Mouse (Mus musculus): Measurements from ENCODE around the gene Atg9b. TPM values are rescaled to one million over a fixed set of nuclear protein-coding genes. Genes with fewer than 3 reads are reported as not detected.

The Atg9b gene
- polyA plus RNA-seq, 1 experiment from 2014 or later, result 0.54 TPM

GRCm38 (mm10) chr5:24423129-24424003 is 31.4 kb upstream of the Atg9b start, which contains the start of the genes Cdk5 and Slc4a2:
Cdk5 (minus strand) TSS chr5:24423530.
Slc4a2 (plus strand) TSS chr5:24423837.
- H3K4me1 ChIP-seq (ENCODE audit: insufficient read depth, low read depth, low read length), result peaks cover 31% of the 10 kb centered on the region
- peak; percentile 100 for DNase-seq (ENCODE audit: low spot score)
- no peaks in the 10 kb centered on the region for H3K9me3 ChIP-seq (ENCODE audit: low read length)
- H3K9ac ChIP-seq (replicated peaks; ENCODE audit: low read depth), result peak within 1 kb of the TSS; percentile 77
- peak within 1 kb of the TSS; percentile 74 for H3K4me3 ChIP-seq (ENCODE audit: low read depth, low read length)
- 0 out of 2 replicates have a peak, but pooled peaks cover 7% of the 10 kb centered on the region for H3K36me3 ChIP-seq (ENCODE audit: insufficient read depth, low read length)
- 1% methylated on average over 46 of the region's 46 CpGs for WGBS
- TF ChIP-seq EP300 (IDR thresholded peaks at IDR 0.05) (peak; percentile 83), CTCF (IDR thresholded peaks at IDR 0.05) (no peak; the same call in 1 of the 2 replicates)
- H3K27ac ChIP-seq (ENCODE audit: low read length), result peak within 1 kb of the TSS; percentile 99
- no peaks in the 10 kb centered on the region for H3K27me3 ChIP-seq (replicated peaks; ENCODE audit: insufficient read depth, low read length)
- peak within 1 kb of the TSS; percentile 81 for H3K4me2 ChIP-seq (replicated peaks; ENCODE audit: low read depth, low read length)
- peak; percentile 94 for ATAC-seq

DNA sequence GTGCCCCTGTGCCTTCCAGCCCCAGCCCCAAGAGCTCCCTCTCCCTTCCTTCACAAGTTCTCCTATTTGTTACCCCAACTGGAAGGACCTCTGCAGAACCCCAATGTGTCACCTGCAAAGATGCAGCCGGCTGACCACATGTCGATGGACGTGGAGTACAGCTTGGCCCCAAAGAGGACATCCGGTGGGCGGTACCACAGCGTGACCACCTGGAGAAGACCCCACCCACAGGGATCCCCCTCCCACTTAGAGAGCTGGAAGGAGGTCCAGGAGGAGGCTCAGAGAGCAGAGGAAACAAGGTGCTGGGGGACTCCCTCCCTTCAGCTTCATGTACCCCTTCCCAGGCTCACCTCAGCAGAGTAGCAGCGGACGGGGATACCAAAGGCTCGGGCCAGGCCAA is 28.4 kb upstream of the Atg9b start:
- DNase-seq (ENCODE audit: low spot score) (no peak), ATAC-seq (no peak)
- Histone ChIP-seq H3K27ac (ENCODE audit: low read length) (no peak overlapping the region), H3K4me1 (ENCODE audit: insufficient read depth, low read depth, low read length) (peaks cover 9% of the 10 kb centered on the region; the same call in 1 of the 2 replicates), H3K36me3 (ENCODE audit: insufficient read depth, low read length) (0 out of 2 replicates have a peak, but pooled peaks cover 7% of the 10 kb centered on the region), H3K9me3 (ENCODE audit: low read length) (no peaks in the 10 kb centered on the region), H3K4me2 (replicated peaks; ENCODE audit: low read depth, low read length) (no peak overlapping the region), H3K27me3 (replicated peaks; ENCODE audit: insufficient read depth, low read length) (no peaks in the 10 kb centered on the region), H3K4me3 (ENCODE audit: low read depth, low read length) (no peak overlapping the region), H3K9ac (replicated peaks; ENCODE audit: low read depth) (no peak overlapping the region)
- TF ChIP-seq EP300 (IDR thresholded peaks at IDR 0.05) (no peak), CTCF (IDR thresholded peaks at IDR 0.05) (no peak)
- 88% methylated on average over 9 of the region's 9 CpGs for WGBS

- no peak for TF ChIP-seq CTCF (IDR thresholded peaks at IDR 0.05)
- TF ChIP-seq EP300 (IDR thresholded peaks at IDR 0.05), result no peak
- Histone ChIP-seq H3K27ac (ENCODE audit: low read length) (no peak overlapping the region), H3K4me3 (ENCODE audit: low read depth, low read length) (no peak overlapping the region)
Measured at GRCm38 (mm10) chr5:24417587-24417986, 25.6 kb upstream of the Atg9b start.

DNA sequence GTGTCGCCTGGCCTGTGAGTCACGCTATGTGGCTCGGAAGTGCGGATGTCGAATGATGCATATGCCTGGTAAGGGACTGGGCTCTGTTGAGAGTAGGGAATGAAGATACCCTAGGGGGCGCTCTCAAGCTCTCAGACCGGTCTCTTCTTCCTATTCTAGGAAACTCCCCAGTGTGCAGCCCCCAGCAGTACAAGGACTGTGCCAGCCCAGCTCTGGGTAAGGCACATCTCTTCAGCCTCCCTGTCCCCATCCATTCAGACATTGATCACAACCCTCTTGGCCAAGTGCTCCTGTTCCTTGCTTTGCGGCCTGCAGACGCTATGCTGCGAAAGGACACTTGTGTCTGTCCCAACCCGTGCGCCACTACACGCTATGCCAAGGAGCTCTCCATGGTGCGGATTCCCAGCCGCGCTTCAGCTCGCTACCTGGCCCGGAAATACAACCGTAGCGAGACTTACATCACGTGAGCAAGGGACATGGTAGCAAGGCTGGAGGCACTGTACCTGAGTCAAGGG is 24.3 kb upstream of the Atg9b start:
- no peaks in the 10 kb centered on the region for H3K27me3 ChIP-seq (replicated peaks; ENCODE audit: insufficient read depth, low read length)
- no peaks in the 10 kb centered on the region for H3K4me1 ChIP-seq (ENCODE audit: insufficient read depth, low read depth, low read length)
- H3K36me3 ChIP-seq (ENCODE audit: insufficient read depth, low read length), result 0 out of 2 replicates have a peak, but pooled peaks cover 7% of the 10 kb centered on the region
- no peak for TF ChIP-seq EP300 (IDR thresholded peaks at IDR 0.05)
- peak; percentile 78 for TF ChIP-seq CTCF (IDR thresholded peaks at IDR 0.05)
- H3K4me3 ChIP-seq (ENCODE audit: low read depth, low read length), result no peak overlapping the region
- ATAC-seq (peak; percentile 84), DNase-seq (ENCODE audit: low spot score) (peak; percentile 90)
- WGBS, result 4% methylated on average over 21 of the region's 21 CpGs
- H3K4me2 ChIP-seq (replicated peaks; ENCODE audit: low read depth, low read length), result peak overlapping the region; percentile 28
- H3K9me3 ChIP-seq (ENCODE audit: low read length), result no peaks in the 10 kb centered on the region
- no peak overlapping the region for H3K9ac ChIP-seq (replicated peaks; ENCODE audit: low read depth)
- no peak overlapping the region for H3K27ac ChIP-seq (ENCODE audit: low read length)

More at GRCm38 (mm10) chr5:24417587-24417986, 25.6 kb upstream of the Atg9b start:
- H3K36me3 ChIP-seq (ENCODE audit: insufficient read depth, low read length), result 0 out of 2 replicates have a peak, but pooled peaks cover 7% of the 10 kb centered on the region
- no peaks in the 10 kb centered on the region for H3K27me3 ChIP-seq (replicated peaks; ENCODE audit: insufficient read depth, low read length)
- no peak overlapping the region for H3K9ac ChIP-seq (replicated peaks; ENCODE audit: low read depth)
- no peaks in the 10 kb centered on the region for H3K9me3 ChIP-seq (ENCODE audit: low read length)
- no peak for DNase-seq (ENCODE audit: low spot score)
- no peak overlapping the region for H3K4me2 ChIP-seq (replicated peaks; ENCODE audit: low read depth, low read length)
- no peak for ATAC-seq
- 86% methylated on average over 10 of the region's 10 CpGs for WGBS
- no peaks in the 10 kb centered on the region for H3K4me1 ChIP-seq (ENCODE audit: insufficient read depth, low read depth, low read length)

DNA sequence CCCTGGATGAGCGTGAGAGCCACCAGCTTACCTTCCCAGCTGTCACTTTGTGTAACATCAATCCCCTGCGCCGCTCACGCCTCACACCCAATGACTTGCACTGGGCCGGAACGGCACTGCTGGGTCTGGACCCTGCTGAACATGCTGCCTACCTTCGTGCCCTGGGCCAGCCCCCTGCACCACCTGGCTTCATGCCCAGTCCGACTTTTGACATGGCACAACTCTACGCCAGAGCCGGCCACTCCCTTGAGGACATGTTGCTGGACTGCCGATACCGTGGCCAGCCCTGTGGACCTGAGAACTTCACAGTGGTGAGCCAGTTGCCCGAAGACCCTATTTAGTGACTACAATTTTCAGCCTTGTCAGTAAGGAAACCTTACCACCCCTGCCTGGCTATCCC is 22.0 kb upstream of the Atg9b start:
- no peaks in the 10 kb centered on the region for H3K4me1 ChIP-seq (ENCODE audit: insufficient read depth, low read depth, low read length)
- no peak for TF ChIP-seq CTCF (IDR thresholded peaks at IDR 0.05)
- no peak for TF ChIP-seq EP300 (IDR thresholded peaks at IDR 0.05)
- no peak overlapping the region for H3K4me3 ChIP-seq (ENCODE audit: low read depth, low read length)
- no peak for DNase-seq (ENCODE audit: low spot score)
- ATAC-seq, result no peak
- no peak overlapping the region for H3K9ac ChIP-seq (replicated peaks; ENCODE audit: low read depth)
- no peak overlapping the region for H3K4me2 ChIP-seq (replicated peaks; ENCODE audit: low read depth, low read length)
- H3K36me3 ChIP-seq (ENCODE audit: insufficient read depth, low read length), result no peaks in the 10 kb centered on the region
- H3K27ac ChIP-seq (ENCODE audit: low read length), result no peak overlapping the region
- WGBS, result 69% methylated on average over 13 of the region's 13 CpGs
- H3K27me3 ChIP-seq (replicated peaks; ENCODE audit: insufficient read depth, low read length), result no peaks in the 10 kb centered on the region
- no peaks in the 10 kb centered on the region for H3K9me3 ChIP-seq (ENCODE audit: low read length)

GRCm38 (mm10) chr5:24413042-24413693 is 21.2 kb upstream of the Atg9b start, which contains the start of gene Asic3:
Asic3 (plus strand) TSS chr5:24413392.
- H3K9ac ChIP-seq (replicated peaks; ENCODE audit: low read depth), result no peak within 1 kb of the TSS
- no peaks in the 10 kb centered on the region for H3K4me1 ChIP-seq (ENCODE audit: insufficient read depth, low read depth, low read length)
- TF ChIP-seq EP300 (IDR thresholded peaks at IDR 0.05) (no peak), CTCF (IDR thresholded peaks at IDR 0.05) (no peak)
- H3K4me2 ChIP-seq (replicated peaks; ENCODE audit: low read depth, low read length), result no peak within 1 kb of the TSS
- no peak within 1 kb of the TSS for H3K4me3 ChIP-seq (ENCODE audit: low read depth, low read length)
- H3K36me3 ChIP-seq (ENCODE audit: insufficient read depth, low read length), result no peaks in the 10 kb centered on the region
- ATAC-seq (no peak), DNase-seq (ENCODE audit: low spot score) (no peak)
- no peak within 1 kb of the TSS for H3K27ac ChIP-seq (ENCODE audit: low read length)
- no peaks in the 10 kb centered on the region for H3K27me3 ChIP-seq (replicated peaks; ENCODE audit: insufficient read depth, low read length)
- 42% methylated on average over 11 of the region's 11 CpGs for WGBS
- H3K9me3 ChIP-seq (ENCODE audit: low read length), result no peaks in the 10 kb centered on the region

Measured in lung, postnatal 0 days (tissue).